Mouse (Mus musculus) neural tube, embryonic 11.5 days (tissue): ENCODE results near the gene Tmsb15b1. TPM values are rescaled to one million over a fixed set of nuclear protein-coding genes. Genes with fewer than 3 reads are reported as not detected.
A peak's percentile ranks its signal among the peaks of the same experiment; 100 is the strongest.

ENCODE experiments used
- ATAC-seq: fragments of 200-750 bp; cut with Nextera tagmentation; 2 replicates; pipeline ENCODE4 v1.8.0; 2017; ENCODE audit warnings: moderate number of reproducible peaks, mild to moderate bottlenecking, moderate TSS enrichment, moderate library complexity; ENCODE audit not compliant: insufficient read depth, low FRiP score, low TSS enrichment
- DNase-seq: peaks from one replicate; pipeline ENCODE4 v3.0.0-alpha.2; 2015; ENCODE audit warnings: low spot score
- H3K27ac ChIP-seq: fragments of 300-500 bp; sonication (generic); 2 replicates; pipeline ENCODE4 v1.5.1; 2014; ENCODE audit warnings: low read depth, mild to moderate bottlenecking, low read length
- H3K27me3 ChIP-seq: fragments of 300-500 bp; sonication (generic); 2 replicates; pipeline ENCODE4 v1.6.1; 2014; ENCODE audit warnings: mild to moderate bottlenecking, low read length, mixed read lengths; ENCODE audit not compliant: control insufficient read depth, insufficient read depth
- H3K36me3 ChIP-seq: fragments of 300-500 bp; sonication (generic); 2 replicates; pipeline ENCODE4 v1.6.1; 2014; ENCODE audit warnings: mild to moderate bottlenecking, low read length, moderate library complexity, mixed read lengths; ENCODE audit not compliant: control insufficient read depth, insufficient read depth
- H3K4me1 ChIP-seq: fragments of 300-500 bp; sonication (generic); 2 replicates; pipeline ENCODE4 v1.6.1; 2014; ENCODE audit warnings: low read length, mixed read lengths; ENCODE audit not compliant: control insufficient read depth, insufficient read depth
- H3K4me2 ChIP-seq: fragments of 300-500 bp; sonication (generic); 2 replicates; pipeline ENCODE4 v1.6.1; 2014; ENCODE audit warnings: low read depth, mild to moderate bottlenecking, moderate library complexity
- H3K4me3 ChIP-seq: fragments of 300-500 bp; sonication (generic); 2 replicates; pipeline ENCODE4 v1.5.1; 2014; ENCODE audit warnings: low read depth, low read length
- H3K9ac ChIP-seq: fragments of 300-500 bp; sonication (generic); 2 replicates; pipeline ENCODE4 v1.6.1; 2014; ENCODE audit warnings: mild to moderate bottlenecking, low read length
- H3K9me3 ChIP-seq: fragments of 300-500 bp; sonication (generic); 2 replicates; pipeline ENCODE4 v1.6.1; 2016; ENCODE audit warnings: low read length; ENCODE audit not compliant: control insufficient read depth
- WGBS: fragments of 180-500 bp; shearing (Covaris S2); extraction: QIAGEN DNeasy Blood & Tissue Kit; methylation state at CpG from one replicate; pipeline ENCODE4 v1.1.7; 2014; 5-methylcytosine and 5-hydroxymethylcytosine counted together
- polyA plus RNA-seq: library from polyadenylated mRNA; unstranded; fragments of >200 nt; fragmentation: Nextera tagmentation; extraction: Ambion mirVana; gene quantifications from 2 replicates; pipeline ENCODE4 v1.2.1, GENCODE M21; 2014

Tmsb15b1 gene
- 22.2 and 23.4 TPM in 2 replicates for polyA plus RNA-seq

- ATAC-seq (peak; percentile 100), DNase-seq (peak; percentile 68)
- H3K9ac ChIP-seq: 0 out of 2 replicates have a peak within 1 kb of the TSS, but pooled peaks have one; percentile 18
- no peaks in the 10 kb centered on the region for H3K27me3 ChIP-seq
- peak within 1 kb of the TSS; percentile 41 for H3K4me2 ChIP-seq
- H3K27ac ChIP-seq: no peak within 1 kb of the TSS
- no peaks in the 10 kb centered on the region for H3K36me3 ChIP-seq
- no peaks in the 10 kb centered on the region for H3K4me1 ChIP-seq
- WGBS: 30% methylated on average over 15 of the region's 15 CpGs
- no peaks in the 10 kb centered on the region for H3K9me3 ChIP-seq
- H3K4me3 ChIP-seq: peak within 1 kb of the TSS; percentile 34
Measured at GRCm38 (mm10) chrX:136976424-136977084, at the start of gene Tmsb15b1, which contains the start of gene Tmsb15l. Tmsb15b1 (minus strand) TSS chrX:136976874. Tmsb15l (minus strand) TSS chrX:136976869.

- Histone ChIP-seq H3K27me3 (no peaks in the 10 kb centered on the region), H3K4me3 (no peak overlapping the region), H3K9ac (no peak overlapping the region), H3K27ac (no peak overlapping the region), H3K9me3 (no peaks in the 10 kb centered on the region), H3K4me2 (no peak overlapping the region), H3K36me3 (no peaks in the 10 kb centered on the region), H3K4me1 (no peaks in the 10 kb centered on the region)
- 33% methylated on average over 1 of the region's 1 CpGs for WGBS
- ATAC-seq (no peak), DNase-seq (peak; percentile 60)
Measured at GRCm38 (mm10) chrX:137019310-137019709, 42.6 kb upstream of the Tmsb15b1 start.

GRCm38 (mm10) chrX:137017668-137018067 is 41.0 kb upstream of the Tmsb15b1 start:
- ATAC-seq: no peak
- H3K4me2 ChIP-seq: no peak overlapping the region
- no peaks in the 10 kb centered on the region for H3K9me3 ChIP-seq
- no peaks in the 10 kb centered on the region for H3K36me3 ChIP-seq
- H3K9ac ChIP-seq: no peak overlapping the region
- WGBS: 83% methylated on average over 1 of the region's 1 CpGs
- DNase-seq: no peak
- H3K4me3 ChIP-seq: no peak overlapping the region
- H3K4me1 ChIP-seq: no peaks in the 10 kb centered on the region
- H3K27me3 ChIP-seq: no peaks in the 10 kb centered on the region
- no peak overlapping the region for H3K27ac ChIP-seq

- no peaks in the 10 kb centered on the region for H3K9me3 ChIP-seq
- DNase-seq (peak; percentile 38), ATAC-seq (no peak)
- H3K27me3 ChIP-seq: no peaks in the 10 kb centered on the region
- H3K4me2 ChIP-seq: no peak overlapping the region
- no peaks in the 10 kb centered on the region for H3K36me3 ChIP-seq
- no peak overlapping the region for H3K4me3 ChIP-seq
- 57% methylated on average over 6 of the region's 6 CpGs for WGBS
- no peak overlapping the region for H3K9ac ChIP-seq
- no peaks in the 10 kb centered on the region for H3K4me1 ChIP-seq
- no peak overlapping the region for H3K27ac ChIP-seq
Measured at GRCm38 (mm10) chrX:137015099-137015709, 38.5 kb upstream of the Tmsb15b1 start.

GRCm38 (mm10) chrX:136996256-136996655 is 19.6 kb upstream of the Tmsb15b1 start:
- H3K4me1 ChIP-seq: no peaks in the 10 kb centered on the region
- H3K36me3 ChIP-seq: no peaks in the 10 kb centered on the region
- no peak overlapping the region for H3K4me2 ChIP-seq
- DNase-seq (no peak), ATAC-seq (no peak)
- no peak overlapping the region for H3K27ac ChIP-seq
- no peaks in the 10 kb centered on the region for H3K9me3 ChIP-seq
- no peak overlapping the region for H3K4me3 ChIP-seq
- 0 out of 2 replicates have a peak, but pooled peaks cover 2% of the 10 kb centered on the region for H3K27me3 ChIP-seq
- no peak overlapping the region for H3K9ac ChIP-seq
- WGBS: 93% methylated on average over 2 of the region's 2 CpGs

GRCm38 (mm10) chrX:136993641-136994040 is 17.0 kb upstream of the Tmsb15b1 start:
- H3K36me3 ChIP-seq: no peaks in the 10 kb centered on the region
- no peak overlapping the region for H3K27ac ChIP-seq
- H3K27me3 ChIP-seq: 0 out of 2 replicates have a peak, but pooled peaks cover 2% of the 10 kb centered on the region
- no peak for ATAC-seq
- no peaks in the 10 kb centered on the region for H3K9me3 ChIP-seq
- WGBS: 33% methylated on average over 14 of the region's 14 CpGs
- H3K4me2 ChIP-seq: peak overlapping the region; percentile 47
- peak; percentile 27 for DNase-seq
- H3K4me3 ChIP-seq: peak overlapping the region; percentile 32
- no peaks in the 10 kb centered on the region for H3K4me1 ChIP-seq
- peak overlapping the region; percentile 46 for H3K9ac ChIP-seq

- 20% methylated on average over 26 of the region's 26 CpGs for WGBS
- H3K9me3 ChIP-seq: no peaks in the 10 kb centered on the region
- 0 out of 2 replicates have a peak within 1 kb of the TSS, but pooled peaks have one; percentile 27 for H3K27ac ChIP-seq
- peak within 1 kb of the TSS; percentile 46 for H3K9ac ChIP-seq
- peak within 1 kb of the TSS; percentile 32 for H3K4me3 ChIP-seq
- H3K4me1 ChIP-seq: no peaks in the 10 kb centered on the region
- no peaks in the 10 kb centered on the region for H3K36me3 ChIP-seq
- H3K4me2 ChIP-seq: peak within 1 kb of the TSS; percentile 47
- DNase-seq (peak; percentile 85), ATAC-seq (peak; percentile 100)
- 0 out of 2 replicates have a peak, but pooled peaks cover 2% of the 10 kb centered on the region for H3K27me3 ChIP-seq
Measured at GRCm38 (mm10) chrX:136992978-136993547, 16.4 kb upstream of the Tmsb15b1 start, which contains the start of gene Zcchc18. Zcchc18 (plus strand) TSS chrX:136993155.

GRCm38 (mm10) chrX:136992191-136992965 is 15.7 kb upstream of the Tmsb15b1 start:
- Histone ChIP-seq H3K27me3 (0 out of 2 replicates have a peak, but pooled peaks cover 2% of the 10 kb centered on the region), H3K27ac (0 out of 2 replicates have a peak overlapping the region, but pooled peaks have one; percentile 27), H3K4me3 (peak overlapping the region; percentile 32), H3K4me2 (peak overlapping the region; percentile 47), H3K36me3 (no peaks in the 10 kb centered on the region), H3K9ac (peak overlapping the region; percentile 44), H3K9me3 (no peaks in the 10 kb centered on the region), H3K4me1 (no peaks in the 10 kb centered on the region)
- WGBS: 21% methylated on average over 19 of the region's 19 CpGs
- DNase-seq: no peak
- ATAC-seq: peak; percentile 56
